Mouse (Mus musculus): ENCODE data around the gene Nsmce1. TPM values are rescaled to one million over a fixed set of nuclear protein-coding genes. Genes with fewer than 3 reads are reported as not detected.

The Nsmce1 gene
- polyA plus RNA-seq (2017; shearing (Covaris generic)), result 10 to 100 TPM; 99.2 to 99.5 TPM

DNA sequence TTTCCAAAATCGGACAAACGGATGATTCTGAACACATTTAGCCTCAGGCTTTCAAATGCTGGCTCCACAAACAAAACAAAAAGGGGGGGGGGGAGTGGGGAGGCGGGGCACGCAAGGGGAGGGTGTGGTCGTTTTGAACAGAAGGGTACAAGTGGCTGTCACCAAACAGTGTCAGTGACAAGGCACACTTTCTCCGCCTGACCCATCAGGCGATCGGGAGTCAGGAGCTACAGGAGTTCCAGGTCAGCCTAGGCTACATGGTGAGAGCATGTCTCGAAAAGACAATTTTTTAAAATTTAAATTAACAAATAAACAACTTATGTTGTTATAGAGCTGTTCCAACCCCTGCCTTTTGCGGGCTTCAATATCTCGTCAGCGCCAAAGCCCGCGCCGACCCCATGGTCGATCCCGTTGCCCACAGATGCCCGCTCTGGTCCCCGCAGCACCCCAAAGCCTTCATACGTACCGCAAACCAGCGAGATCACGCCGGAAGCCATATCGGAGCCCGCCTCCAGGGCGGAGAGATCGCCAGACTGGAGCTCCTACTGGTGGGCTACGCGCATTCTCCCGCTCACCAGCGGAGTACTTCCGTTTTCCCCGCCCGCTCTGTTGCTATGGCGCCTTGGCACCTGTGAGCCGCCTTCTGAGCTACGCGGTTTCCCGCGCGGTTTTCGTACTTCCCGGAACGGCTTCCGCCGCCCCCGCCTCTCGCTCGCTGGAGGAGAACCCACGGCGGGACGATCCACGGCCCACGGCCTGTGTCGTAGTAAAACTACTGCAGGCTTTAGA, at the start of gene Nsmce1:
TSS of gene Nsmce1 (minus strand) at position 650 of the 789 bp plus-strand sequence.

DNA sequence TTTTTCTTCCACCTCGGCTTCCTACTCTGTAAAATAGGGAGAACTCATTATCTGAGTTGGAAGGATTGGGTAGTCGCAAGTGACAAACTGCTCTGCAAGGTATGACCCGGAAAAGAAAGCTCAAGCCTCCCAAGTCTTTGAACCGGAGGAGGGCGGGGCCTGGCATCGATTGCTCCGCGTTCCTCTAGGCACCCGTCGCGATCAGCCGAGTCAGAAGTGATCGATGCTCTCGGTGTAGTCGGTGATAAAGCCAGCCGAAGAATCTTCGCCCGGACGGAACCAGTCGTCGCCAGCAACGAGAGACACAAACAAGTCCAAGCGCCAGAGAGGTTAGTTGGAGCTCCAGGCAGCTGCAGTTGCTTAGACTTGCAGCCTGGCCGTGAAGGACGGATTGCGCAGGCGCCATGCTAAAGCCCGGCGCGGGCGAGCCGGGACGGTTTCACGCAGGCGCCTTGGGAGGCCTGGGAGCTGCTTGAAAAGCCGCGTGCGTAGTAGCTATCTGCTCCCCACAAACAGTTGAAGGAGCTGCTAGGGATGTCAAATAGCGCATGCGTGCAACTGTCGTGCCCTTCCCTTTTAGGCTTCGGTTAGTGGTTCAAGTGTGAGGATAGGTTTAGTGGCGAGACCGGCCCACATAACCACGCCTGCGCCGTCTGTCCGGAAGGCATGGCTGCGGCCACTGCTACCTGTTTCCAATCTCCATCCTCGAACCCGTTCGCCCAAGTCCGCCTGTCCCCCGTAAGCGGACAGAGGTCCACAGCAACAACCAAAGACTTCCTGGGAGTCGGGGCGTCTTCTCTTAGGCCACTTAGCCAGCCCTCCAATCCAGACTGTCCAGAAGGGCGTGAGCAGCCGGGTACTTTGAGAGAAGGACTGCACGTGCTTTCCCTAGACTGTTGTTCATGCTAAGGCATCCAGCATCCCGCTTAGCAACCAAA, 46.7 kb downstream of the Nsmce1 start, which contains the start of gene Kdm8:
TSS of gene Kdm8 (plus strand) at position 213 of the 938 bp plus-strand sequence.

Other genes with a start within 250 kb of the Nsmce1 start
- 1 to 10 TPM; 6.6 to 9.1 TPM for gene Kdm8, start 46.9 kb downstream of the Nsmce1 start, polyA plus RNA-seq (2017; shearing (Covaris generic))
- 100 to 1,000 TPM; 130 to 180 TPM for gene Il4ra, start 60.5 kb upstream of the Nsmce1 start, polyA plus RNA-seq (2017; shearing (Covaris generic))
- gene Il21r, start 111.8 kb upstream of the Nsmce1 start, polyA plus RNA-seq (2017; shearing (Covaris generic)), result 100 to 1,000 TPM; 228 to 301 TPM
- gene Gtf3c1, start 216.2 kb upstream of the Nsmce1 start, polyA plus RNA-seq (2017; shearing (Covaris generic)), result 10 to 100 TPM; 30.7 to 41.4 TPM
- gene D430042O09Rik, start 216.3 kb upstream of the Nsmce1 start, polyA plus RNA-seq (2017; shearing (Covaris generic)), result 1 to 10 TPM; 4.7 to 8.4 TPM

Measured in inflammation-experienced regulatory T-cells (primary cell).